8 mouse cellular contexts compared by ENCODE assay signal in genomic region chr5:39644827-39645380, GRCm38 (mm10).
DNase-seq lines count a peak whose midpoint lies in the region; ATAC-seq and TF ChIP-seq lines count a peak whose summit lies in the region.

No protein-coding gene starts in this region.

- H3K27ac ChIP-seq in kidney, embryonic 16.5 days (ENCODE audit: low read length), result no peak overlapping the region
- H3K27ac ChIP-seq in cortical plate, adult 2 months (ENCODE audit: insufficient read depth, low read length), result no peak overlapping the region
- H3K27ac ChIP-seq in stomach, postnatal 0 days (replicated peaks), result peak overlapping the region; percentile 49; the same call in 1 of the 2 replicates

- peaks cover 20% of the 10 kb centered on the region for H3K4me1 ChIP-seq in kidney, embryonic 16.5 days (ENCODE audit: insufficient read depth, low read length)
- peaks cover 4% of the 10 kb centered on the region for H3K4me1 ChIP-seq in cortical plate, adult 2 months (ENCODE audit: control insufficient read depth, insufficient read depth, low read length)
- 0 out of 2 replicates have a peak, but pooled peaks cover 3% of the 10 kb centered on the region for H3K4me1 ChIP-seq in stomach, postnatal 0 days (replicated peaks; ENCODE audit: control insufficient read depth, insufficient read depth)

- no peak for TF ChIP-seq EP300 in stomach, postnatal 0 days (optimal IDR thresholded peaks at IDR 0.05)

- ATAC-seq in kidney, embryonic 16.5 days (ENCODE audit: low FRiP score, low TSS enrichment), result peak; percentile 78
- ATAC-seq in hematopoietic stem cell, adult 5-6 weeks (replicated peaks in 1 of 2; ENCODE audit: insufficient read depth in 1 of 2, low FRiP score in 2 of 2, low TSS enrichment in 1 of 2, low read depth in 1 of 2, poor library complexity in 2 of 2, severe bottlenecking in 2 of 2), result peak; percentile 43 to 67
- peak; percentile 53 for ATAC-seq in stomach, postnatal 0 days (ENCODE audit: low FRiP score, low TSS enrichment)

- H3K4me2 ChIP-seq in kidney, embryonic 16.5 days (replicated peaks; ENCODE audit: low read depth, low read length), result peak overlapping the region; percentile 84
- peak overlapping the region; percentile 90 for H3K4me2 ChIP-seq in stomach, postnatal 0 days (replicated peaks; ENCODE audit: low read depth)

- H3K4me3 ChIP-seq in kidney, embryonic 16.5 days (ENCODE audit: low read length), result peak overlapping the region; percentile 68
- H3K4me3 ChIP-seq in cortical plate, adult 2 months (ENCODE audit: insufficient read depth, low read length), result peak overlapping the region; percentile 83
- peak overlapping the region; percentile 69 for H3K4me3 ChIP-seq in stomach, postnatal 0 days (ENCODE audit: low read depth, low read length)

- no peak for TF ChIP-seq POLR2A in cortical plate, adult 2 months (IDR thresholded peaks at IDR 0.05; ENCODE audit: extremely low read depth, insufficient read depth, low read length)

- H3K36me3 ChIP-seq in kidney, embryonic 16.5 days (ENCODE audit: insufficient read depth, low read length), result no peaks in the 10 kb centered on the region
- no peaks in the 10 kb centered on the region for H3K36me3 ChIP-seq in stomach, postnatal 0 days (ENCODE audit: control insufficient read depth, insufficient read depth, low read length)

- DNase-seq in kidney, adult 18-20 months, result no peak
- peak; percentile 15 for DNase-seq in lung, postnatal 10 days
- DNase-seq in stomach, postnatal 0 days (ENCODE audit: low spot score), result peak; percentile 33
- no peak for DNase-seq in layer of hippocampus, postnatal 25 days (ENCODE audit: extremely low spot score in 1 of 2, low spot score in 1 of 2)
- DNase-seq in ovary, adult 18-20 months (ENCODE audit: low spot score), result no peak

- WGBS in kidney, embryonic 16.5 days, result under 1% methylated on average over 28 of the region's 28 CpGs
- under 1% methylated on average over 28 of the region's 28 CpGs for WGBS in stomach, postnatal 0 days

- H3K27me3 ChIP-seq in kidney, embryonic 16.5 days (ENCODE audit: insufficient read depth, low read length), result peaks cover 27% of the 10 kb centered on the region
- H3K27me3 ChIP-seq in stomach, postnatal 0 days (ENCODE audit: control insufficient read depth, insufficient read depth, low read length), result no peaks in the 10 kb centered on the region

- H3K9ac ChIP-seq in kidney, embryonic 16.5 days (replicated peaks; ENCODE audit: low read length), result peak overlapping the region; percentile 43
- peak overlapping the region; percentile 51 for H3K9ac ChIP-seq in stomach, postnatal 0 days (ENCODE audit: low read length)

- no peak for TF ChIP-seq CTCF in cortical plate, adult 2 months (IDR thresholded peaks at IDR 0.05; ENCODE audit: extremely low read depth, insufficient read depth, low read length)
- TF ChIP-seq CTCF in stomach, postnatal 0 days (IDR thresholded peaks at IDR 0.05; ENCODE audit: low read depth), result no peak

- no peaks in the 10 kb centered on the region for H3K9me3 ChIP-seq in kidney, embryonic 16.5 days (ENCODE audit: low read length)
- no peaks in the 10 kb centered on the region for H3K9me3 ChIP-seq in stomach, postnatal 0 days (ENCODE audit: control insufficient read depth, low read length)

Comparison
In these comparisons a context has a peak if more than half of its experiments do, and no peak if none do; other contexts are left out.
1. DNase-seq: peak in lung, postnatal 10 days (single experiment) and stomach, postnatal 0 days (single experiment); none in kidney, adult 18-20 months (single experiment), layer of hippocampus, postnatal 25 days (0 of 2) and ovary, adult 18-20 months (single experiment).
2. Peak in every context shown above with its lines, with median percentiles within 50 percentile points of each other: ATAC-seq and H3K4me3 ChIP-seq.